8 mouse cellular contexts compared by ENCODE assay signal in genomic region chr7:138847316-138848027, GRCm38 (mm10). TPM values are rescaled to one million over a fixed set of nuclear protein-coding genes. Genes with fewer than 3 reads are reported as not detected.
DNase-seq lines count a peak whose midpoint lies in the region; ATAC-seq and TF ChIP-seq lines count a peak whose summit lies in the region.

No protein-coding gene starts in this region.

- TF ChIP-seq CTCF in bone marrow macrophage, adult 2 months (IDR thresholded peaks at IDR 0.05; ENCODE audit: low read depth, low read length): no peak
- no peak for TF ChIP-seq CTCF in midbrain, postnatal 0 days (IDR thresholded peaks at IDR 0.05)

- H3K4me1 ChIP-seq in kidney, embryonic 14.5 days (ENCODE audit: control insufficient read depth, insufficient read depth, low read length): peaks cover 21% of the 10 kb centered on the region
- H3K4me1 ChIP-seq in bone marrow macrophage, adult 2 months (ENCODE audit: control insufficient read depth, insufficient read depth, low read length): peaks cover 18% of the 10 kb centered on the region
- peaks cover 61% of the 10 kb centered on the region for H3K4me1 ChIP-seq in hindbrain, embryonic 15.5 days (replicated peaks)
- H3K4me1 ChIP-seq in midbrain, postnatal 0 days (ENCODE audit: insufficient read depth, low read length): peaks cover 12% of the 10 kb centered on the region

- no peak for TF ChIP-seq POLR2A in bone marrow macrophage, adult 2 months (IDR thresholded peaks at IDR 0.05; ENCODE audit: borderline replicate concordance, low read depth, low read length)

- peak overlapping the region; percentile 87 for H3K4me2 ChIP-seq in kidney, embryonic 14.5 days (replicated peaks; ENCODE audit: low read depth, low read length)
- peak overlapping the region; percentile 83 for H3K4me2 ChIP-seq in hindbrain, embryonic 15.5 days
- H3K4me2 ChIP-seq in midbrain, postnatal 0 days (ENCODE audit: low read depth, low read length, poor library complexity, severe bottlenecking): peak overlapping the region; percentile 70

- WGBS in kidney, embryonic 14.5 days: 55% methylated on average over 13 of the region's 13 CpGs
- WGBS in hindbrain, embryonic 15.5 days: 50% methylated on average over 13 of the region's 13 CpGs
- whole genome bisulfite sequencing in midbrain, postnatal 0 days: 43% methylated on average over 13 of the region's 13 CpGs

- H3K36me3 ChIP-seq in kidney, embryonic 14.5 days (ENCODE audit: control insufficient read depth, insufficient read depth, low read length): peaks cover 11% of the 10 kb centered on the region
- H3K36me3 ChIP-seq in hindbrain, embryonic 15.5 days: peaks cover 12% of the 10 kb centered on the region
- no peaks in the 10 kb centered on the region for H3K36me3 ChIP-seq in midbrain, postnatal 0 days (ENCODE audit: insufficient read depth, low read length)

- H3K9ac ChIP-seq in kidney, embryonic 14.5 days (ENCODE audit: low read depth, low read length): peak overlapping the region; percentile 93
- peak overlapping the region; percentile 96 for H3K9ac ChIP-seq in hindbrain, embryonic 15.5 days
- peak overlapping the region; percentile 99 for H3K9ac ChIP-seq in midbrain, postnatal 0 days (replicated peaks; ENCODE audit: low read length, poor library complexity, severe bottlenecking)

- no peaks in the 10 kb centered on the region for H3K9me3 ChIP-seq in kidney, embryonic 14.5 days (ENCODE audit: control insufficient read depth, low read length)
- no peaks in the 10 kb centered on the region for H3K9me3 ChIP-seq in hindbrain, embryonic 15.5 days
- no peaks in the 10 kb centered on the region for H3K9me3 ChIP-seq in midbrain, postnatal 0 days (ENCODE audit: low read length)

- peak overlapping the region; percentile 96 for H3K4me3 ChIP-seq in kidney, embryonic 14.5 days (ENCODE audit: low read length)
- peak overlapping the region; percentile 83 for H3K4me3 ChIP-seq in bone marrow macrophage, adult 2 months (ENCODE audit: insufficient read depth, low read length)
- peak overlapping the region; percentile 96 for H3K4me3 ChIP-seq in hindbrain, embryonic 15.5 days
- H3K4me3 ChIP-seq in midbrain, postnatal 0 days (ENCODE audit: low read depth, low read length): peak overlapping the region; percentile 100

- no peaks in the 10 kb centered on the region for H3K27me3 ChIP-seq in kidney, embryonic 14.5 days (ENCODE audit: control insufficient read depth, insufficient read depth, low read length)
- no peaks in the 10 kb centered on the region for H3K27me3 ChIP-seq in hindbrain, embryonic 15.5 days
- no peaks in the 10 kb centered on the region for H3K27me3 ChIP-seq in midbrain, postnatal 0 days (ENCODE audit: insufficient read depth, low read length)

- no peak for DNase-seq in kidney, adult 9 months
- DNase-seq in midbrain, postnatal 0 days (ENCODE audit: low spot score): no peak
- no peak for DNase-seq in adrenal gland, postnatal 10 days
- no peak for DNase-seq in right cerebral cortex, adult 18-20 months
- no peak for DNase-seq in left cerebral cortex, adult 8-10 months (ENCODE audit: low spot score in 2 of 2)

- no peak overlapping the region for H3K27ac ChIP-seq in kidney, embryonic 14.5 days (ENCODE audit: low read depth, low read length)
- no peak overlapping the region for H3K27ac ChIP-seq in bone marrow macrophage, adult 2 months (ENCODE audit: insufficient read depth, low read depth, low read length)
- H3K27ac ChIP-seq in hindbrain, embryonic 15.5 days (replicated peaks): peak overlapping the region; percentile 99; the same call in 1 of the 2 replicates
- no peak overlapping the region for H3K27ac ChIP-seq in midbrain, postnatal 0 days (ENCODE audit: low read depth, low read length)

- no peak for ATAC-seq in kidney, embryonic 14.5 days (ENCODE audit: low FRiP score, low TSS enrichment)
- no peak for ATAC-seq in hindbrain, embryonic 15.5 days (ENCODE audit: low FRiP score, low read depth)
- ATAC-seq in midbrain, postnatal 0 days (ENCODE audit: low FRiP score): no peak

RNA-seq across cellular contexts. Expression of gene Mapk1ip1, which starts 1.4 kb away (rescaled TPM):
- 12.7 and 15.5 TPM in 2 replicates for polyA plus RNA-seq in kidney, embryonic 14.5 days (2014; fragmentation: Nextera tagmentation; extraction: Ambion mirVana)
- 29.4 and 30.7 TPM in 2 replicates for polyA plus RNA-seq in bone marrow macrophage, adult 2 months (2012; ENCODE audit: insufficient read depth, insufficient read length, missing spikeins)
- 30.0 and 33.6 TPM in 2 replicates for polyA plus RNA-seq in hindbrain, embryonic 15.5 days (2015; fragmentation: Nextera tagmentation; extraction: Ambion mirVana)
- 36.4 and 39.2 TPM in 2 replicates for total RNA-seq in midbrain, postnatal 0 days (2014; rRNA removed)
- polyA plus RNA-seq in midbrain, postnatal 0 days (2015; fragmentation: Nextera tagmentation; extraction: Ambion mirVana): 33.7 TPM in 2 replicates
- total RNA-seq in adrenal gland, postnatal 10 days (2021): 10 to 100 TPM; 21.5 to 30.5 TPM
- total RNA-seq in left cerebral cortex, adult 8-10 months (2022): 10 to 100 TPM; 42.0 to 47.8 (median 44.3) TPM

RNA-seq across cellular contexts. Expression of gene Ppp2r2d, which starts 1.6 kb away (rescaled TPM):
- 40.8 and 48.5 TPM in 2 replicates for polyA plus RNA-seq in kidney, embryonic 14.5 days (2014; fragmentation: Nextera tagmentation; extraction: Ambion mirVana)
- polyA plus RNA-seq in bone marrow macrophage, adult 2 months (2012; ENCODE audit: insufficient read depth, insufficient read length, missing spikeins): 27.2 and 29.5 TPM in 2 replicates
- 89.8 and 92.6 TPM in 2 replicates for polyA plus RNA-seq in hindbrain, embryonic 15.5 days (2015; fragmentation: Nextera tagmentation; extraction: Ambion mirVana)
- 91.5 and 92.7 TPM in 2 replicates for total RNA-seq in midbrain, postnatal 0 days (2014; rRNA removed)
- polyA plus RNA-seq in midbrain, postnatal 0 days (2015; fragmentation: Nextera tagmentation; extraction: Ambion mirVana): 100 and 109 TPM in 2 replicates
- total RNA-seq in adrenal gland, postnatal 10 days (2021): 10 to 100 TPM; 66.5 to 68.9 TPM
- total RNA-seq in left cerebral cortex, adult 8-10 months (2022): 10 to 100 TPM; 72.2 to 79.4 (median 77.6) TPM
